Mouse (Mus musculus): ENCODE measurements at regions not wholly inside any gene's neighbourhood (a gene's known extent, or its start where the extent isn't known, plus 50 kb on each side); places are given as distances from the start of the nearest gene placed in this dataset.

GRCm38 (mm10) chr6:94765724-94766123 is 65.8 kb upstream of the Lrig1 start:
- Histone ChIP-seq H3K27ac (ENCODE audit: control insufficient read depth, low read depth, low read length) (no peak overlapping the region), H3K9ac (ENCODE audit: control insufficient read depth, low read depth, low read length, poor library complexity, severe bottlenecking) (no peak overlapping the region), H3K4me3 (ENCODE audit: control insufficient read depth in 1 of 2, insufficient read depth in 1 of 2, low read depth in 2 of 2, low read length in 2 of 2) (no peak overlapping the region), H3K9me3 (replicated peaks; ENCODE audit: insufficient read depth, low read length) (no peaks in the 10 kb centered on the region), H3K27me3 (ENCODE audit: control insufficient read depth in 1 of 2, insufficient read depth in 2 of 2, low read length in 2 of 2) (no peaks in the 10 kb centered on the region), H3K79me2 (ENCODE audit: control insufficient read depth, insufficient read depth, low read length, poor library complexity) (no peaks in the 10 kb centered on the region), H3K36me3 (ENCODE audit: control insufficient read depth in 1 of 2, insufficient read depth in 2 of 2, low read length in 2 of 2) (no peaks in the 10 kb centered on the region), H3K4me1 (ENCODE audit: control insufficient read depth in 1 of 2, insufficient read depth in 2 of 2, low read length in 2 of 2) (no peaks in the 10 kb centered on the region)
- no peak for DNase-seq (ENCODE audit: low read depth, low spot score)
- TF ChIP-seq SIN3A (IDR thresholded peaks at IDR 0.05; ENCODE audit: low read length): no peak
- TF ChIP-seq POLR2AphosphoS5 (IDR thresholded peaks at IDR 0.05; ENCODE audit: borderline replicate concordance, low read depth, low read length): no peak
- TF ChIP-seq MXI1 (IDR thresholded peaks at IDR 0.05; ENCODE audit: low read depth, low read length): no peak
- TF ChIP-seq MAX (IDR thresholded peaks at IDR 0.05; ENCODE audit: low read length): no peak
- TF ChIP-seq RCOR1 (IDR thresholded peaks at IDR 0.05; ENCODE audit: low read depth, low read length): no peak
- TF ChIP-seq GATA1 (IDR thresholded peaks at IDR 0.05; ENCODE audit: low read depth, low read length): no peak
- no peak for TF ChIP-seq ZC3H11A (IDR thresholded peaks at IDR 0.05; ENCODE audit: low read depth, low read length)
- TF ChIP-seq NRF1 (IDR thresholded peaks at IDR 0.05; ENCODE audit: insufficient read depth, low read depth, low read length, poor library complexity, severe bottlenecking): no peak
- TF ChIP-seq UBTF (IDR thresholded peaks at IDR 0.05; ENCODE audit: borderline replicate concordance, insufficient read depth, low read depth, low read length): no peak
- TF ChIP-seq CHD1 (IDR thresholded peaks at IDR 0.05; ENCODE audit: low read depth, low read length): no peak

DNA sequence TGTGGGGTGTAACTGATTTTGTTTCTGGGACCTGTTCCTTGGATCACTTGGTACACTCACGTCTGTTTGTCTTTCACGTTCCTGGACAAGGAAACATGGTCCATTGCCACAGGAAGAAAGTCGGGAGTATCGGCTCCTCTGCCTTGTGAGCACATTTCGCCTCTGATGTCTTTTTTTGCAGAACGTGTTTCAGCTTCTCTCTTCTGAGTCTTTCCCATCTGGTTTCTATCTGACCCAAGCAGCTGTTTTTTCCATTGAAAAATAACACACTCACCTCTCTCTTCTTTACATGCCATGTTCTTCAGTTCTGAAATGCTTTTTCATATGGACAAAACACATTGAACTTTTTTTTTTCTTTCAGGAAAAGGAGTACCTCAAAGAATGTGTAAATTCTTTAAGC is 61.4 kb upstream of the Lrig1 start:
- no peaks in the 10 kb centered on the region for H3K4me1 ChIP-seq (ENCODE audit: control insufficient read depth in 1 of 2, insufficient read depth in 2 of 2, low read length in 2 of 2)
- no peaks in the 10 kb centered on the region for H3K27me3 ChIP-seq (ENCODE audit: control insufficient read depth in 1 of 2, insufficient read depth in 2 of 2, low read length in 2 of 2)
- no peaks in the 10 kb centered on the region for H3K79me2 ChIP-seq (ENCODE audit: control insufficient read depth, insufficient read depth, low read length, poor library complexity)
- no peak for DNase-seq (ENCODE audit: low read depth, low spot score)
- TF ChIP-seq MYB (IDR thresholded peaks at IDR 0.05; ENCODE audit: low read depth, low read length) (no peak), POLR2A (IDR thresholded peaks at IDR 0.05; ENCODE audit: control insufficient read depth in 1 of 2, insufficient read depth in 1 of 2, low read depth in 1 of 2, low read length in 2 of 2, poor library complexity in 1 of 2) (no peak), RAD21 (IDR thresholded peaks at IDR 0.05; ENCODE audit: low read depth, low read length) (no peak), MAZ (IDR thresholded peaks at IDR 0.05; ENCODE audit: low read depth, low read length) (no peak), SIN3A (IDR thresholded peaks at IDR 0.05; ENCODE audit: low read length) (no peak), ZNF384 (IDR thresholded peaks at IDR 0.05; ENCODE audit: low read depth, low read length) (no peak), GABPA (IDR thresholded peaks at IDR 0.05; ENCODE audit: low read depth, low read length) (no peak), MAX (IDR thresholded peaks at IDR 0.05; ENCODE audit: low read length) (no peak), BHLHE40 (IDR thresholded peaks at IDR 0.05; ENCODE audit: borderline replicate concordance, low read depth, low read length) (no peak), EP300 (IDR thresholded peaks at IDR 0.05; ENCODE audit: low read depth in 1 of 2, low read length in 2 of 2) (no peak), USF1 (IDR thresholded peaks at IDR 0.05; ENCODE audit: low read depth, low read length) (no peak), MEF2A (IDR thresholded peaks at IDR 0.05; ENCODE audit: extremely low read depth, insufficient replicate concordance, low read depth, low read length, poor library complexity, severe bottlenecking) (no peak), POLR2AphosphoS2 (IDR thresholded peaks at IDR 0.05; ENCODE audit: low read length) (no peak)
- no peak overlapping the region for H3K9ac ChIP-seq (ENCODE audit: control insufficient read depth, low read depth, low read length, poor library complexity, severe bottlenecking)
- H3K27ac ChIP-seq (ENCODE audit: control insufficient read depth, low read depth, low read length): no peak overlapping the region
- no peak overlapping the region for H3K4me3 ChIP-seq (ENCODE audit: control insufficient read depth in 1 of 2, insufficient read depth in 1 of 2, low read depth in 2 of 2, low read length in 2 of 2)
- no peaks in the 10 kb centered on the region for H3K9me3 ChIP-seq (replicated peaks; ENCODE audit: insufficient read depth, low read length)
- H3K36me3 ChIP-seq (ENCODE audit: control insufficient read depth in 1 of 2, insufficient read depth in 2 of 2, low read length in 2 of 2): no peaks in the 10 kb centered on the region
